Mouse (Mus musculus) retina, postnatal 1 day (tissue): ENCODE measurements around the gene Gpd1.
A peak's percentile ranks its signal among the peaks of the same experiment; 100 is the strongest.

Experiments used
- DNase-seq: peaks from one replicate; pipeline ENCODE4 v3.0.0-alpha.2; 2012

The Gpd1 gene

DNA sequence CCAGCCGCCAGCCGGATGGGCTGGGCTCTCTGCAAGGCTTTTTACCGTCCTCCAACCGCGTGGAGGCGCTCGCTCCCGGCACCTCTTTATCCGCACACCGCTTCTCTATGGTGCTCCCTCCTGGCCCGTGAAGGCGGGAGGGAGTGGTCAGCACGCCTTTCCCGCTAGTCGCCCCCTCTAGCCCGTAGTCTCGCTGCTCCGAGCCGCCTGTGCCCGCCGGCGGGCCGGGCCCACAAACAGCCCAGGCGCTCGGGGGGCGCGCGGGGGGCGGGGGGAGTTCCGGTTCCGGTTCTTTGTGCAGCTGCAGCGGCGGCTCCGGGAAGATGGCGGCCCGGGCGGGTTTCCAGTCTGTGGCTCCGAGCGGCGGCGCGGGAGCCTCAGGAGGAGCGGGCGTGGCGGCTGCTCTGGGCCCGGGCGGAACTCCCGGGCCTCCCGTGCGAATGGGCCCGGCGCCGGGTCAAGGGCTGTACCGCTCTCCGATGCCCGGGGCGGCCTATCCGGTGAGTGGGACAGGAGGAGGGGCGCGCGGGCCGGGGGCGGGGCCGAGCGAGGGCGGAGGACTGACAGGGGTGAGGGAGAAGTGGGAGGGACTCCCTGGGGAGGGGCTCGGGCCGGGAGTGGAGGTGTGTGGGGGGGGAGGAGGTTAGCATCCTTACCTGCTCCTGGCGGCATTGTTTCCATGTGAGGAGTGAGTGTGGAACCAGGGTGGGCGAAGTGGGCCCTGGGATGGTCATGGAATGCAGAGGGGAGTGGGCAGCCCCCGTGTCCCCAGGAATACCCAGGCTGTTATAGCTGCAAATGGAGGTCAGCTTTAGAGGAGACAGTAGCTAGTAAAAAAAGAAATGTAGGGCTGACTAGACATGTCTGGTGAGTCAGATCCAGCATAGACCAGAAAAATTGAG is 15.1 kb upstream of the Gpd1 start, which contains the start of gene Smarcd1:
Smarcd1 (plus strand) TSS at position 131 of the 902 bp plus-strand sequence.
- peak; percentile 99 for DNase-seq

GRCm38 (mm10) chr15:99703104-99703503 is 14.2 kb upstream of the Gpd1 start:
- DNase-seq, result no peak

DNA sequence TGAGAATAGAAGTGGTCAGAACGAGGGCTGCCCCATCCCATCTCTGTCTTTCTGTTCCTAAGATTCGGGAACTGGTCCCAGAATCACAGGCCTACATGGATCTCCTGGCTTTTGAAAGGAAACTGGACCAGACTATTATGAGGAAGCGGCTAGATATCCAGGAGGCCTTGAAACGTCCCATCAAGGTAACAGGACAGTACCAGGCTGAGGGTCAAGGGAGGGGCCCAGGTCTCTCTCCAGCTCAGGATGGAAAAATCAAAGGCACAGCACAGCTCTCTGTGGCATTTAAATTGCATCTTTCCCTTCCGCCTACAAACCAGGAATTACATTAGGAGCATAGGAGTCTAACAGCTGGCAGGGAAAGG is 13.7 kb upstream of the Gpd1 start:
- no peak for DNase-seq

- peak; percentile 39 for DNase-seq
Observed at GRCm38 (mm10) chr15:99704041-99704681, 13.2 kb upstream of the Gpd1 start.

- DNase-seq, result no peak
Observed at GRCm38 (mm10) chr15:99704881-99705280, 12.4 kb upstream of the Gpd1 start.

DNA sequence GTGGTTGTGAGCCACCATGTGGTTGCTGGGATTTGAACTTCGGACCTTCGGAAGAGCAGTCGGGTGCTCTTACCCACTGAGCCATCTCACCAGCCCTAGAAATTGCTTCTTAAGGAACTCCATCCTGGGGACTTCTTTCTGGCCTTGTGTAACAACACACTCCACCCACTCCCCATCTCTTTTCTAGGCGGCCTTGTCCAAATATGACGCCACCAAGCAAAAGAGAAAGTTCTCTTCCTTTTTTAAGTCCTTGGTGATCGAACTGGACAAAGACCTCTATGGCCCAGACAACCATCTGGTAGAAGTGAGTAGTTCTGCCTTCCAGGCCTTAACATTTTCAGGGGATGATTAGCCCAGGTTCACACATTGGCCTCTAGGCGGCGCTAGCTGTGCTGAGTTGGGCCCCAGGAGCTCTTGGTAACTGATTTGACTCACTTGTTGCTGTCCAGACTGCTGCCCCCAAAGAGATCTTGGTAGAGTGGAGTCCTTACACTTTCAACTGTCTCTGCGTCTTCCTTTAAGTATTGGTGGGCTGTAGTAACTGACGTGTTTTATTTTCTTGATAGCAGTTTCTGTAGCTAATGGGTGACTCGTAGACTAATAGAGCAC is 11.8 kb upstream of the Gpd1 start, which contains the start of gene Gm17349:
Gm17349 (minus strand) TSS at position 51 of the 609 bp plus-strand sequence.
- peak; percentile 81 for DNase-seq

DNA sequence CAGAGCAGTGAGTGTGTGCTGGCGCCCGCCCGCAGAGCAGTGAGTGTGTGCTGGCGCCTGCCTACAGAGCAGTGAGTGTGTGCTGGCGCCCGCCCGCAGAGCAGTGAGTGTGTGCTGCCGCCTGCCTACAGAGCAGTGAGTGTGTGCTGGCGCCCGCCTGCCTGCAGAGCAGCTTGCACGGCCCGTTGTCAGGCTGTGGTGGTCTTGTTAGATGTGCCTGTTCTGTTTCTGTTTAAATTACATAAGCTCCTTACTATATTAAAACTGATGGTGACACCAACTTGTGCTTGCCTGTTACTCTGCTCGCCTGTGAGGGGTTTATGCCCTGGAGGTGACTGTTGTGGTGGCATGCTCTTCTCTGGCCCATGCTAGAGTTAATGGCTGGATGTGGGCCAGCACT is 9.1 kb upstream of the Gpd1 start:
- DNase-seq, result no peak

DNA sequence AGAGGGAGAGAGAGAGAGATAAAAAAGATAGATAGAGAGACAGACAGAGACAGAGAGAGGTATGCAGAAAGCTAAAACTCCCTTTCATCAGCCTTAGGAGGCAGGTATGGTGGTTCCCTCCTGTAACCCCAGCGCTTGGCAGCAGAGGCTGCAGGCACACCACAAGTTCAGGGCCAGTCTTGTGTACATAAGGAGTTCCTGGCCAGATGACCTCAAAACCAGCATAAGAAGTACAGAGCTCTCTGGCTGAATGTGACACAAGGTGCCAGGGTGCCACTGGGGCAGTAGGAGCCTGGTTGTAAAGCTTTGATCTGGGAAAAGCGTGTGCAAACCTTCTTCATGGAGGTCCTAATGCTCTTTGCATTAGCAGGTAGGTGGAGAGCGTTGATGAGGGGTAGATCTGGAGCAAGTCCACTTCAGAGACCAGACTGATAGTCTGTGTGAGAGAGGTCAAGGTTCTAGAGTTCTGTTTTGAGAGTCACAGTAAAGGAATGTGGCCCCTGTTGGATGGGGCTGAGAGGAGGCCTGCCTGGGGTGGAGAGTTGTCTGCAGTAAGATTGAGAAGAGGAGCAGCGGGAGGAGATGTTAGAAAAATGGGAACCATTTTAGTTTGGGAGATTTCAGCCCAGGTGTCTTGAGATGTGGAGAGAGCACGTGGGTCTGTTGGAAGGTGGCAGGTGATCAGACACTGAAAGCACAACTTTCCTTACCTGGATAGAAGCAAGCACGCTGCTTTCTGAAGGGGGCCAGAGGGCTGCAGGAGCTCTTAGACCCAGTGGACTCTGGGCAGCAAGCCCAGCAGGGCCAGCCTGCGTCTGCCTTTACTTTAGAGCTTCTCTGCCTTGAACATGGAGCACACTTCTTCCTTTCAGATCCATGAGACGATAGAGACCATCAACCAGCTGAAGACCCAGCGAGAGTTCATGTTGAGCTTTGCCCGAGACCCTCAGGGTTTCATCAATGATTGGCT is 6.8 kb upstream of the Gpd1 start:
- no peak for DNase-seq

DNA sequence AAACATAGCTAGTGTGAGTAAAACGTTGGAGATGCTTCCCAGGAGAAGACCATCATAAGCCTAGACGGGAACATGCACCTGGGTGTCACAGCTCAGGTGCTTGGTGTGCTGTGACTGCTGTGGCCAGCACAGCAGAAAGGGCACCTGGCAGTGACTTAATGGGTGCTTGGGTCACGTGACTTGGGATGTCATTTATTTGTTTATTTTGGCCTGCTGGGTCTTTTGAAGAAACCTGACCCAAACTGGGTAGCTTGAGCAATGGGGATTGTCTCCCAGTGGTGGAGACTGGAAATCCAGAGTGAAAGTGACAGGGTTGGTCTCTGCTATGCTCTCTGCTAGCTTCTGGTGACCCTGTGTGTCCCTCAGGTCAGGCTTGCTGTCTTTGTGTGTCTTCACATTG is 5.8 kb upstream of the Gpd1 start:
- DNase-seq, result no peak

- DNase-seq, result no peak
Observed at GRCm38 (mm10) chr15:99712666-99713559, 4.4 kb upstream of the Gpd1 start.

DNA sequence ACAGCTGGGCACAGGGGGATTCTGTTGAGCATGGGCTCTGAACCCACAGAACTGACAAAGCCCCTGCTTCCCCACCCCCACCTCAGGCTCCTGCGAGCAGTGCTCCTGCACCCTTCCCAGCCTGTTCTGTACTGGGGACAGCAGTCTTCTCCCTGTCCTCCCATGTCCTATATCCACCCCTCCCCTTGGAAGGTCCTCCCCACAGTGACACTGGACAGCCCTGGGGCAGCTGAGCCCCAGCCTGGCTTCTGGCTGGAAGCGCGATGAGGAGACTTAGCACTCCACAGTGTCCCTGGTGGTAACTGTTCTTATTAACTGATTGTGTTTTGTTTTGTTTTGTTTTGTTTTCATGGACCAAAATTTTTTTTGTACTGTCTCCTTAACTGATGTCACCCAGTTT is 3.7 kb upstream of the Gpd1 start:
- no peak for DNase-seq

- no peak for DNase-seq
Observed at GRCm38 (mm10) chr15:99714206-99714605, 3.1 kb upstream of the Gpd1 start.

DNA sequence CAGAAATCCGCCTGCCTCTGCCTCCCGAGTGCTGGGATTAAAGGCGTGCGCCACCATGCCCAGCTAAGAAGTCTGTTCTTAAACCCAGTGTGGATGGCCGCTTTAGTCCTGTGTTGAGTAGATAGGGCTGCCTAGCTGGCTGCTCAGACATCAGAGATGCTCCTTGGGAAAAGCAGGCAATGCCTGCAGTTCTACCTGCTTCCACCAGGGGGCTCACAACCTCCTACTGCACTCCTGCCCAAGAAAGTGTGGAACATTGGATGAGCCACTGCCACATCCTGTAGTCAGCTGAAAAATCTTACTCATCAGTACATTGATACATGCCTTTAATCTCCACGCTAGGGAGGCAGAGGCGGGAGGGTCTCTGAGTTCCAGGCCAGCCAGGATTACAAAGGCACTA is 2.5 kb upstream of the Gpd1 start:
- DNase-seq, result peak; percentile 84

DNA sequence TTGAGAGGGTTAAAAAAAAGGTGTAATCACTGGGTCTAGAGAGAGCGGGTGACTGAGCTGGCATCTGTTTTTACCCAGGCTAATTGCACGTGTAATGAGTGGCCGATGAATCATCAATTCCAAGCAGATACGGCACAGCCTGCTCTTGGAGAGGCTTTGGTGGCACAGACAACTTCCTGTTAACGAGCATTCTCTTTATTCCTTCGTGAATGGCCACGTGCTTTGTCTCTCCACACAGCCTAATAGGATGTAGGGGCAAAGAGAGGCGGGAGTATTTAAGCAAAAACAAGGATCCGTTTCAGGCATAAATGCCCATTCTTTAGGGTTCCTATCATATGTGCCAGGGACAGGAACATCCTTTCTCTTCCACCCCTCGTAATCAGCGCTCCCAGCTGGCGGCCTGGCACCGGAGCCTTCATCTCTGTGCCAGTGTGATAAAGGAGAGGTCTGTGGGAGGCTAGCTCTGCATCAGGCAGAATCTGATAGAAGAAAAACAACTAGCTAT is 1.9 kb upstream of the Gpd1 start:
- no peak for DNase-seq

GRCm38 (mm10) chr15:99715982-99716746 is 1.2 kb upstream of the Gpd1 start:
- no peak for DNase-seq

DNA sequence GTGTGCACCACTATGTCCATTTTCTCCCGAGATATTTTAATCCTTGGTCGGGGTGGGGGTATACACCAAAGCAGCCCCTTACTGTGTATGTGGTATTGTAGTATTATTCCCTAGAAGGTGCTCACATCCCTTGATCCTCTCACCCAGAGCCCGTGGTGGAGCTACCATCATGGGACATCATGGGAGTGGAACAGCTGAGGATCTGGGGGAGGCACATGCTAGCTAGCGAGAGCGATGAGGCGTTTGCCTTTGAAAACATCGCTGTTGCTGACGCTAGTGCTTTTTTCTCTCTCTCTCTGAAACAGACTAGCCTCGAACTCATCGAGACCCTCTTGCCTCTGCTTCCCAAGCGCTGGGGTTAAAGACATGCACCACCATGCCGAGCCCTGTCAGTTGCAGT is 501 bp upstream of the Gpd1 start:
- DNase-seq, result no peak

GRCm38 (mm10) chr15:99718461-99719021 is 1.2 kb downstream of the Gpd1 start:
- DNase-seq, result no peak

DNA sequence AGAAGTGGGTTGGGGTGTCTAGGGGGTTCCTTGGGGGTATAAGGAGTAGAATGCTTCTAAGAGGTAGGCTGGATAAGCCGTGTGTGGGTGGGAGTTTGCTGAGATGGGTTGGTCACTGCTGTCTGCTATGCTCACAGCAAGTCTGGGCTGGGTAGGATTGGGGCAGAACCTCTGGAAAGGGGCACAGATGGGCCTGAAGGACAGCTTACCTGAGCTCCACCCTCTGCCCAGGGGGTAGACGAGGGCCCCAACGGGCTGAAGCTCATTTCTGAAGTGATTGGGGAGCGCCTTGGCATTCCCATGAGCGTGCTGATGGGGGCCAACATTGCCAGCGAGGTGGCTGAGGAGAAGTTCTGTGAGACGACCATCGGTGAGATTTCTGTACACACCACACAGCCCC is 2.5 kb downstream of the Gpd1 start:
- DNase-seq, result no peak

- DNase-seq, result no peak
Observed at GRCm38 (mm10) chr15:99721921-99722743, 4.8 kb downstream of the Gpd1 start.
